Mouse (Mus musculus): Measurements from ENCODE around the gene Cox8b.
A peak's percentile ranks its signal among the peaks of the same experiment; 100 is the strongest.

The Cox8b gene

GRCm38 (mm10) chr7:140860728-140861127, 39.5 kb downstream of the Cox8b start:
- no peak for DNase-seq (ENCODE audit: low read depth)

GRCm38 (mm10) chr7:140859997-140860396, 40.2 kb downstream of the Cox8b start:
- no peak for DNase-seq (ENCODE audit: low read depth)

- no peak for DNase-seq (ENCODE audit: low read depth)
Measured at GRCm38 (mm10) chr7:140858746-140859145, 41.5 kb downstream of the Cox8b start.

- DNase-seq (ENCODE audit: low read depth): no peak
Measured at GRCm38 (mm10) chr7:140857550-140858505, 42.4 kb downstream of the Cox8b start, which contains the start of gene Bet1l. Bet1l (minus strand) TSS chr7:140857577.

- DNase-seq (ENCODE audit: low read depth): peak; percentile 78
Measured at GRCm38 (mm10) chr7:140856785-140857549, 43.3 kb downstream of the Cox8b start, which contains the start of gene Ric8a. Ric8a (plus strand) TSS chr7:140856957.

GRCm38 (mm10) chr7:140855860-140856784, 44.1 kb downstream of the Cox8b start, which contains the start of gene Gm45785:
Gm45785 (minus strand) TSS chr7:140856331.
- DNase-seq (ENCODE audit: low read depth): peak; percentile 85

GRCm38 (mm10) chr7:140855181-140855580, 45.1 kb downstream of the Cox8b start:
- no peak for DNase-seq (ENCODE audit: low read depth)

- no peak for DNase-seq (ENCODE audit: low read depth)
Measured at GRCm38 (mm10) chr7:140854483-140854882, 45.8 kb downstream of the Cox8b start.

GRCm38 (mm10) chr7:140853386-140853785, 46.9 kb downstream of the Cox8b start:
- DNase-seq (ENCODE audit: low read depth): no peak

GRCm38 (mm10) chr7:140851916-140852315, 48.3 kb downstream of the Cox8b start:
- no peak for DNase-seq (ENCODE audit: low read depth)

All from c-Kit-positive CD71-positive TER-119-negative erythroid progenitor cells, embryonic 14.5 days (primary cell).